Mouse (Mus musculus) myocyte (in vitro differentiated cells): ENCODE measurements around the gene Trmt112. TPM values are rescaled to one million over a fixed set of nuclear protein-coding genes. Genes with fewer than 3 reads are reported as not detected.
"Not testable (repeated sequence)": the region's sequence is repeated elsewhere in the genome, so short reads cannot be mapped to it uniquely, and the experiment has no call there.

Source experiments
- H3K27me3 ChIP-seq: one replicate; pipeline ENCODE4 v1.6.1; 2011; ENCODE audit not compliant: control insufficient read depth, insufficient read depth, insufficient read length
- H3K36me3 ChIP-seq: one replicate; pipeline ENCODE4 v1.6.1; 2011; ENCODE audit not compliant: control insufficient read depth, insufficient read depth
- H3K4me2 ChIP-seq: one replicate; pipeline ENCODE4 v1.6.1; 2011; ENCODE audit warnings: low read depth, control low read depth
- H3K4me3 ChIP-seq: one replicate; pipeline ENCODE4 v1.5.1; 2011; ENCODE audit warnings: mild to moderate bottlenecking, control low read depth, moderate library complexity
- H3K79me2 ChIP-seq: one replicate; pipeline ENCODE4 v1.6.1; 2011; ENCODE audit not compliant: control insufficient read depth, insufficient read depth
- H3ac ChIP-seq: one replicate; pipeline ENCODE4 v1.6.1; 2011; ENCODE audit not compliant: control insufficient read depth, insufficient read length
- CEBPB ChIP-seq: IDR thresholded peaks from 2 replicates; pipeline ENCODE4 v1.6.1; 2011; ENCODE audit warnings: mild to moderate bottlenecking, moderate library complexity; ENCODE audit not compliant: poor library complexity, insufficient read depth, severe bottlenecking
- E2F4 ChIP-seq: IDR thresholded peaks from one replicate; pipeline ENCODE4 v1.6.1; 2011; ENCODE audit warnings: mild to moderate bottlenecking, control low read depth, moderate library complexity; ENCODE audit not compliant: insufficient read depth
- MAX ChIP-seq: IDR thresholded peaks from one replicate; pipeline ENCODE4 v1.6.1; 2011; ENCODE audit warnings: low read depth, mild to moderate bottlenecking, control low read depth
- MYOD1 ChIP-seq, 3 experiments: IDR thresholded peaks; one replicate each; pipeline ENCODE4 v1.6.1; 2011; ENCODE audit warnings: control low read depth in 2 of 3, low read depth in 2 of 3, mild to moderate bottlenecking in 2 of 3, moderate library complexity in 1 of 3; ENCODE audit not compliant: insufficient read length in 2 of 3, control insufficient read depth in 1 of 3
- MYOG ChIP-seq, 3 experiments: IDR thresholded peaks; one replicate each; pipeline ENCODE4 v1.6.1; 2011; ENCODE audit warnings: control low read depth in 2 of 3, low read depth in 2 of 3, mild to moderate bottlenecking in 2 of 3; ENCODE audit not compliant: insufficient read length in 2 of 3, control insufficient read depth in 1 of 3, insufficient read depth in 1 of 3
- POLR2A ChIP-seq: IDR thresholded peaks from one replicate; pipeline ENCODE4 v1.6.1; 2011; ENCODE audit warnings: low read depth, mild to moderate bottlenecking, control low read depth, moderate library complexity; ENCODE audit not compliant: insufficient read length
- POLR2AphosphoS2 ChIP-seq: IDR thresholded peaks from one replicate; pipeline ENCODE4 v1.6.1; 2011; ENCODE audit warnings: low read depth, control low read depth; ENCODE audit not compliant: insufficient read length
- REST ChIP-seq: IDR thresholded peaks from one replicate; pipeline ENCODE4 v1.6.1; 2011; ENCODE audit warnings: mild to moderate bottlenecking, control low read depth, moderate library complexity; ENCODE audit not compliant: insufficient read depth, insufficient read length
- SRF ChIP-seq: IDR thresholded peaks from one replicate; pipeline ENCODE4 v1.6.1; 2011; ENCODE audit warnings: low read depth; ENCODE audit not compliant: control insufficient read depth, insufficient read length
- TCF12 ChIP-seq: IDR thresholded peaks from one replicate; pipeline ENCODE4 v1.6.1; 2011; ENCODE audit warnings: mild to moderate bottlenecking, control low read depth; ENCODE audit not compliant: poor library complexity, insufficient read depth, severe bottlenecking
- TCF3 ChIP-seq: IDR thresholded peaks from one replicate; pipeline ENCODE4 v1.6.1; 2011; ENCODE audit warnings: low read depth, control low read depth; ENCODE audit not compliant: insufficient read length
- USF1 ChIP-seq: IDR thresholded peaks from one replicate; pipeline ENCODE4 v1.6.1; 2011; ENCODE audit warnings: low read depth, mild to moderate bottlenecking, control low read depth, moderate library complexity
- polyA plus RNA-seq: library from polyadenylated mRNA; unstranded; fragments of >200 nt; fragmentation: generic; extraction: Trizol; gene quantifications from one replicate; pipeline ENCODE4 v1.2.1, GENCODE M21; 2012; ENCODE audit warnings: missing spikeins

Trmt112 gene
- polyA plus RNA-seq, 1 experiment: 281 TPM

GRCm38 (mm10) chr19:6877965-6878364 is 31.5 kb upstream of the Trmt112 start:
- H3K36me3 ChIP-seq: no peaks in the 10 kb centered on the region
- TF ChIP-seq USF1 (no peak), CEBPB (no peak), POLR2AphosphoS2 (no peak), MYOG (IDR thresholded peaks at IDR 0.05; ENCODE audit: control insufficient read depth in 1 of 3, insufficient read depth in 1 of 3, insufficient read length in 2 of 3, low read depth in 2 of 3) (no peak), TCF12 (no peak), E2F4 (no peak), MAX (no peak), TCF3 (no peak), POLR2A (no peak), MYOD1 (IDR thresholded peaks at IDR 0.05; ENCODE audit: control insufficient read depth in 1 of 3, insufficient read length in 2 of 3, low read depth in 2 of 3) (no peak), REST (no peak), SRF (no peak)
- H3ac ChIP-seq: no peak overlapping the region
- no peak overlapping the region for H3K4me3 ChIP-seq
- H3K27me3 ChIP-seq: no peaks in the 10 kb centered on the region
- H3K79me2 ChIP-seq: no peaks in the 10 kb centered on the region
- peak overlapping the region; percentile 69 for H3K4me2 ChIP-seq

- no peak overlapping the region for H3K4me2 ChIP-seq
- H3K27me3 ChIP-seq: no peaks in the 10 kb centered on the region
- TF ChIP-seq E2F4: no peak
- TF ChIP-seq MYOG (IDR thresholded peaks at IDR 0.05; ENCODE audit: control insufficient read depth in 1 of 3, insufficient read depth in 1 of 3, insufficient read length in 2 of 3, low read depth in 2 of 3): no peak
- TF ChIP-seq TCF3: no peak
- TF ChIP-seq CEBPB: no peak
- TF ChIP-seq REST: no peak
- no peak for TF ChIP-seq MYOD1 (IDR thresholded peaks at IDR 0.05; ENCODE audit: control insufficient read depth in 1 of 3, insufficient read length in 2 of 3, low read depth in 2 of 3)
- no peak for TF ChIP-seq POLR2AphosphoS2
- no peak for TF ChIP-seq TCF12
- TF ChIP-seq MAX: no peak
- TF ChIP-seq USF1: no peak
- no peak for TF ChIP-seq SRF
- no peak for TF ChIP-seq POLR2A
- H3K4me3 ChIP-seq: no peak overlapping the region
- H3K36me3 ChIP-seq: no peaks in the 10 kb centered on the region
- no peak overlapping the region for H3ac ChIP-seq
- no peaks in the 10 kb centered on the region for H3K79me2 ChIP-seq
Measured at GRCm38 (mm10) chr19:6892512-6892911, 17.0 kb upstream of the Trmt112 start.

- H3ac ChIP-seq: no peak overlapping the region
- H3K4me3 ChIP-seq: no peak overlapping the region
- H3K27me3 ChIP-seq: no peaks in the 10 kb centered on the region
- H3K4me2 ChIP-seq: no peak overlapping the region
- TF ChIP-seq MAX (no peak), CEBPB (no peak), POLR2A (no peak), E2F4 (no peak), MYOG (IDR thresholded peaks at IDR 0.05; ENCODE audit: control insufficient read depth in 1 of 3, insufficient read depth in 1 of 3, insufficient read length in 2 of 3, low read depth in 2 of 3) (no peak), MYOD1 (IDR thresholded peaks at IDR 0.05; ENCODE audit: control insufficient read depth in 1 of 3, insufficient read length in 2 of 3, low read depth in 2 of 3) (no peak), USF1 (no peak), SRF (no peak), POLR2AphosphoS2 (no peak), TCF12 (no peak)
- H3K36me3 ChIP-seq: no peaks in the 10 kb centered on the region
- no peaks in the 10 kb centered on the region for H3K79me2 ChIP-seq
Measured at GRCm38 (mm10) chr19:6893731-6894451, 15.6 kb upstream of the Trmt112 start.

GRCm38 (mm10) chr19:6895608-6896305 is 13.7 kb upstream of the Trmt112 start:
- H3K27me3 ChIP-seq, H3K4me2 ChIP-seq, H3K4me3 ChIP-seq, H3ac ChIP-seq, H3K36me3 ChIP-seq, H3K79me2 ChIP-seq: not testable (repeated sequence)

- TF ChIP-seq MAX: no peak
- Histone ChIP-seq H3K4me3 (no peak overlapping the region), H3K4me2 (no peak overlapping the region), H3K36me3 (no peaks in the 10 kb centered on the region), H3K27me3 (no peaks in the 10 kb centered on the region), H3K79me2 (no peaks in the 10 kb centered on the region), H3ac (no peak overlapping the region)
Measured at GRCm38 (mm10) chr19:6899641-6900040, 9.9 kb upstream of the Trmt112 start.
